Mouse (Mus musculus): ENCODE data around the gene Tspear. TPM values are rescaled to one million over a fixed set of nuclear protein-coding genes. Genes with fewer than 3 reads are reported as not detected.
"Not testable (repeated sequence)": the region's sequence is repeated elsewhere in the genome, so short reads cannot be mapped to it uniquely, and the experiment has no call there.

Gene Tspear
- total and polyA plus RNA-seq, 2 experiments, result 0.09 to 0.12 TPM

DNA sequence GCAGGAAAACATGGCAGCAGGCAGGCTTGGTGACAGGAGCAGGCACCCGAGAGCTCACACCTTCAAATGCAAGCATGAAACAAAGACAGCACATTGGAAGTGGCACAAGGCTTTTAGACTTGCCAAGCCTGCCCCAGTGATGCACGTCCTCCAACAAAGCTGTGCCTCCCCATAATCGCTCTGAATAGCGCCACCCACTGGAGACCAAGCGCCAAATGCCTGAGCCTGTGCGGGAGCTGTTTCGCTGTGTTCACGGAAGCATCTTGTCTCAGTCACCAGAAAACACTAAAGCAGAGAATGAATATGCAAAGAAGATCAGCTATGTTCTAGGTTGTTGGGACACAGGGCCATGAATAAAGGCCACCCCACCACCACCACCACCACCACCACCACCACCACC, 38.5 kb downstream of the Tspear start:
- no peaks in the 10 kb centered on the region for H3K4me1 ChIP-seq (ENCODE audit: control insufficient read depth, insufficient read depth, low read length)
- no peak for DNase-seq (ENCODE audit: extremely low read depth, low read depth, low spot score)
- no peak overlapping the region for H3K27ac ChIP-seq (replicated peaks; ENCODE audit: insufficient read depth, low read depth, low read length)
- no peak overlapping the region for H3K9ac ChIP-seq (ENCODE audit: low read depth, low read length)
- H3K4me3 ChIP-seq (ENCODE audit: insufficient read depth, low read depth, low read length), result no peak overlapping the region
- 77% methylated on average over 8 of the region's 8 CpGs for WGBS
- no peaks in the 10 kb centered on the region for H3K79me2 ChIP-seq (ENCODE audit: control insufficient read depth, insufficient read depth, low read length)
- no peaks in the 10 kb centered on the region for H3K36me3 ChIP-seq (ENCODE audit: control insufficient read depth, insufficient read depth, low read length)
- TF ChIP-seq CTCF (IDR thresholded peaks at IDR 0.05; ENCODE audit: low read depth, low read length) (peak; percentile 25; the same call in 1 of the 2 replicates), POLR2A (IDR thresholded peaks at IDR 0.05; ENCODE audit: extremely low read depth, insufficient read depth, low read length) (no peak)
- no peaks in the 10 kb centered on the region for H3K27me3 ChIP-seq (ENCODE audit: control insufficient read depth, insufficient read depth, low read length)

DNA sequence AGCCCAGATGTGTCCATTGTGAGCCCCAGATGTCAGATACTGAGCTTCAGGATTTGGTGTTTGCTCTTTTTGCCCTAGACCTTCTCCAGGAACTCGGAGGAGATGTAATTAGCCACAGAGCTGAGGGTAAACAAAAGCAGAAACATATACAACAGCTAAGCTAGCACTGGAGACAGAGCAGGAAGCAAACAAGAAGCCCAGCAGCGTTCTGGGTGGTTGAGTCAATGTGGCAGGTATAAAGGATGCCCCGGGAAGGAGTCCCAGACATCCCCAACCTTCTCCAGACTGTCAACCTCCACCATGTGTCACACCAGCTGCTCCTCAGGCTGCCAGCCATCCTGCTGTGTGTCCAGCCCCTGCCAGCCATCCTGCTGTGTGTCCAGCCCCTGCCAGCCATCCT, 39.8 kb downstream of the Tspear start, which contains the start of gene Gm10100:
Gene Gm10100 (plus strand): TSS at position 301 of the 400 bp plus-strand sequence.
- no peak for TF ChIP-seq POLR2A (IDR thresholded peaks at IDR 0.05; ENCODE audit: extremely low read depth, insufficient read depth, low read length)
- TF ChIP-seq CTCF (IDR thresholded peaks at IDR 0.05; ENCODE audit: low read depth, low read length), result no peak
- no peak within 1 kb of the TSS for H3K4me3 ChIP-seq (ENCODE audit: insufficient read depth, low read depth, low read length)
- no peak for DNase-seq (ENCODE audit: extremely low read depth, low read depth, low spot score)
- H3K9ac ChIP-seq (ENCODE audit: low read depth, low read length), result no peak within 1 kb of the TSS
- no peaks in the 10 kb centered on the region for H3K4me1 ChIP-seq (ENCODE audit: control insufficient read depth, insufficient read depth, low read length)
- H3K79me2 ChIP-seq (ENCODE audit: control insufficient read depth, insufficient read depth, low read length), result no peaks in the 10 kb centered on the region
- H3K27ac ChIP-seq (replicated peaks; ENCODE audit: insufficient read depth, low read depth, low read length), result no peak within 1 kb of the TSS
- 30% methylated on average over 3 of the region's 3 CpGs for WGBS
- no peaks in the 10 kb centered on the region for H3K36me3 ChIP-seq (ENCODE audit: control insufficient read depth, insufficient read depth, low read length)
- H3K27me3 ChIP-seq (ENCODE audit: control insufficient read depth, insufficient read depth, low read length), result no peaks in the 10 kb centered on the region

DNA sequence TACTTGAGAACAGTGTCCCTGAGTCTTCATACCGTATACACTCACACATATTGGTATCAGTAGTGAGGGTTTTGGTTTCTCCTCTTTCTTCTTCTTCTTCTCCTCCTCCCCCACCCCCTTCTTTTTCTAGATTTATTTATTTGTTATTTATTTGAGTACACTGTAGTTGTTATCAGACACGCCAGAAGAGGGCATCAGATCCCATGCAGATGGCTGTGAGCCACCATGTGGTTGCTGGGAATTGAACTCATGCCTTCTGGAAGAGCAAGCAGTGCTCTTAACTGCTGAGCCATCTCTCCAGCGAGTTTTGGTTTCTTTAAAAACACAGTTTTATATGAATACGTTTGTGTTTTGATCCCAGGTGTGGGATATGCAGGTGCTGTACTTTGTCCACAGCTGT, 41.9 kb downstream of the Tspear start:
- Histone ChIP-seq H3K4me1 (ENCODE audit: control insufficient read depth, insufficient read depth, low read length) (no peaks in the 10 kb centered on the region), H3K79me2 (ENCODE audit: control insufficient read depth, insufficient read depth, low read length) (no peaks in the 10 kb centered on the region), H3K9ac (ENCODE audit: low read depth, low read length) (no peak overlapping the region), H3K27ac (replicated peaks; ENCODE audit: insufficient read depth, low read depth, low read length) (no peak overlapping the region), H3K27me3 (ENCODE audit: control insufficient read depth, insufficient read depth, low read length) (no peaks in the 10 kb centered on the region), H3K36me3 (ENCODE audit: control insufficient read depth, insufficient read depth, low read length) (no peaks in the 10 kb centered on the region), H3K4me3 (ENCODE audit: insufficient read depth, low read depth, low read length) (no peak overlapping the region)
- DNase-seq (ENCODE audit: extremely low read depth, low read depth, low spot score), result no peak
- WGBS, result 63% methylated on average over 4 of the region's 4 CpGs
- TF ChIP-seq POLR2A (IDR thresholded peaks at IDR 0.05; ENCODE audit: extremely low read depth, insufficient read depth, low read length) (no peak), CTCF (IDR thresholded peaks at IDR 0.05; ENCODE audit: low read depth, low read length) (no peak)

DNA sequence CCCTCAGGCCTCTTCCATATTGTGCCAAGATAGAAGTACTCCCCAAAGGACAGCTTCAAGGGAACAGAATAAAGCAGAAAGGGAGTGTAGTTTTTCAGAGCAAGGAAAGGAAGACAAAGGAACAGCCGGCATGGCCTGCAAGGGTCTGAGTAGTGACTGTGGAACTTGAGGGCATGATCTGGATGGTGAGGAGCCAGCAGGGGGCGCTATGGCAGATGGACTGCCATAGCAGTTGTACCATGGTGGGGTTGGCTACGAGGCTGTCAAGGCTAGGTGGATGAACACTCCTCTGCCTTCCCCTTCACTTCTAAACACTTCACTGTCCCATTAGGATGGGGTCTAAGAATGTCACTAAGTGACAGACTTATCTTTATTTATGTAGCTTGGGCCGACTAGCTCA, 42.9 kb downstream of the Tspear start:
- TF ChIP-seq CTCF (IDR thresholded peaks at IDR 0.05; ENCODE audit: low read depth, low read length) (peak; percentile 67), POLR2A (IDR thresholded peaks at IDR 0.05; ENCODE audit: extremely low read depth, insufficient read depth, low read length) (no peak)
- Histone ChIP-seq H3K4me3 (ENCODE audit: insufficient read depth, low read depth, low read length) (no peak overlapping the region), H3K4me1 (ENCODE audit: control insufficient read depth, insufficient read depth, low read length) (no peaks in the 10 kb centered on the region), H3K27ac (replicated peaks; ENCODE audit: insufficient read depth, low read depth, low read length) (no peak overlapping the region), H3K27me3 (ENCODE audit: control insufficient read depth, insufficient read depth, low read length) (no peaks in the 10 kb centered on the region), H3K79me2 (ENCODE audit: control insufficient read depth, insufficient read depth, low read length) (no peaks in the 10 kb centered on the region), H3K36me3 (ENCODE audit: control insufficient read depth, insufficient read depth, low read length) (no peaks in the 10 kb centered on the region), H3K9ac (ENCODE audit: low read depth, low read length) (no peak overlapping the region)
- DNase-seq (ENCODE audit: extremely low read depth, low read depth, low spot score), result no peak
- WGBS, result 59% methylated on average over 4 of the region's 4 CpGs

DNA sequence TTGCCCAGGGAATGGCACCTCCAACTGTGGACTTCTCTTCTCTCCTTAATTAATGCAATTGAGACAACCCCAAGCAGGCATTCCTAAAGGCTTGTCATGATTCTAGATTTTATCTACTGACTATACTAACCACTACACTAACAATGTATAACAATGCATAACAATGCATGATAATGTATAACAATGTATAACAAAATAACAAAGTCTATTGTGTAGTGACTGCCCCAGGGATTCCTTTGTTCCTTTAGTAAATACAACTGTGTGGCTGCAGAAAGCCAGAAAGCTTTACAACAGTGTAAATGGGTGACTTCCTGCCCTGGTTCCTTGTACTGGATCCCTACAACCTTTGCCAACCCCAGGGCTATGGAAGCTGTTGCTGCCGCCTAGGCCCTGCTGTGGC, 49.6 kb downstream of the Tspear start:
- H3K4me3 ChIP-seq (ENCODE audit: insufficient read depth, low read depth, low read length), result no peak overlapping the region
- TF ChIP-seq CTCF (IDR thresholded peaks at IDR 0.05; ENCODE audit: low read depth, low read length) (no peak), POLR2A (IDR thresholded peaks at IDR 0.05; ENCODE audit: extremely low read depth, insufficient read depth, low read length) (no peak)
- H3K9ac ChIP-seq (ENCODE audit: low read depth, low read length), result no peak overlapping the region
- no peaks in the 10 kb centered on the region for H3K4me1 ChIP-seq (ENCODE audit: control insufficient read depth, insufficient read depth, low read length)
- DNase-seq (ENCODE audit: extremely low read depth, low read depth, low spot score), result no peak
- no peaks in the 10 kb centered on the region for H3K27me3 ChIP-seq (ENCODE audit: control insufficient read depth, insufficient read depth, low read length)
- H3K27ac ChIP-seq (replicated peaks; ENCODE audit: insufficient read depth, low read depth, low read length), result no peak overlapping the region
- H3K36me3 ChIP-seq (ENCODE audit: control insufficient read depth, insufficient read depth, low read length), result no peaks in the 10 kb centered on the region
- no peaks in the 10 kb centered on the region for H3K79me2 ChIP-seq (ENCODE audit: control insufficient read depth, insufficient read depth, low read length)
- 100% methylated on average over 1 of the region's 1 CpGs for WGBS

DNA sequence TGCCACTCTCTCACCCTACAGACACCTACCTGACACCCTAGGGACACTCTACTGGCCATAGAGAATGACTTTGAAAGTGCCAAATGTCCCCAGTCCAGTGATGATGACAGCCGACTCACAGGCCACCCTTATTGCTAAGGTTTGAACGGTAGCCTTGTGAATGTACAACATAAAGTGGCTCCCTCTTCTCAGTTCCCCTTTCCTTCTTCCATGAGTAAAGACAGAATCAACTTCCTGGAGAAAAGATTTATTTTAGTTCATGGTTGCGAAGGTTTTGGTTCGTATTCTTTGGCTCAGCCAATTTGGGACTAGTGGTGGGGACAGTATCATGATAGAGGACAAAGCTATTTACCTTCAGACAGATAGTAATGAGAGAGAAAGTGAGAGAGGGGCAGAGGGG, 52.6 kb downstream of the Tspear start:
- no peaks in the 10 kb centered on the region for H3K79me2 ChIP-seq (ENCODE audit: control insufficient read depth, insufficient read depth, low read length)
- no peak for TF ChIP-seq POLR2A (IDR thresholded peaks at IDR 0.05; ENCODE audit: extremely low read depth, insufficient read depth, low read length)
- TF ChIP-seq CTCF (IDR thresholded peaks at IDR 0.05; ENCODE audit: low read depth, low read length), result no peak
- H3K4me1 ChIP-seq (ENCODE audit: control insufficient read depth, insufficient read depth, low read length), result no peaks in the 10 kb centered on the region
- no peak overlapping the region for H3K4me3 ChIP-seq (ENCODE audit: insufficient read depth, low read depth, low read length)
- WGBS, result 75% methylated on average over 4 of the region's 4 CpGs
- no peak for DNase-seq (ENCODE audit: extremely low read depth, low read depth, low spot score)
- no peaks in the 10 kb centered on the region for H3K27me3 ChIP-seq (ENCODE audit: control insufficient read depth, insufficient read depth, low read length)
- H3K27ac ChIP-seq (replicated peaks; ENCODE audit: insufficient read depth, low read depth, low read length), result no peak overlapping the region
- H3K36me3 ChIP-seq (ENCODE audit: control insufficient read depth, insufficient read depth, low read length), result no peaks in the 10 kb centered on the region
- no peak overlapping the region for H3K9ac ChIP-seq (ENCODE audit: low read depth, low read length)

DNA sequence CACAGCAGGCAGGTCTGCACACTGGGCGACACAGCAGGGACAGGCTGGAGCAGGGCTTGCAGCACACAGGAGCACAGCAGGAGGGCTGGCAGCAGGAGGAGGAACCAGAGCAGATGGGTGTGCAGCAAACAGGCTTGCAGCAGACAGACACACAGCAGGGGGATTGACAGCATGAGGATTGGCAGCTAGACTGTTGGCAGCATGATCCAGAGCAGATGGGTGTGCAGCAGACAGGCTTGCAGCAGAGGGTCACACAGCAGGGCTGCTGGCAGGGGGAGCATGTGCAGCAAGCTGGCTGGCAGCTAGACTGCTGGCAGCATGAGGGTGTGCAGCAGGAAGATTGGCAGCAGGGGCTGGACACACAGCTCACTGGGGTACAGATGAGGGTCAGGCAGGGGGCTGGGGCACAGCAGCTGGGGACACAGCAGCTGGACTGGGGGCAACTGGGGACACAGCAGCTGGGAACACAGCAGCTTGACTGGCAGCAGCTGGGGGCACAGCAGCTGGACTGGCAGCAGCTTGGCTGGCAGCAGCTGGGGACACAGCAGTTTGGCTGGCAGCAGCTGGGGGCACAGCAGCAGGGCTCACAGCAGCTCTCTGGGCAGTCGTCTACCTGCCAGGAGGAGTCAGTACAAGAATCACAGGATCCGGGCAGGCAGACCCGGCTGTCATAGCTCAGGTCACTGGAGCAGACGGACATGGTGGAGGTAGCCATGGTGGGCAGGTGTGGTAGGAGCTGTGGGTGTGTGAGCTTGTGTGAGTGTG, 55.7 kb downstream of the Tspear start, which contains the start of gene Gm18596:
Gene Gm18596 (minus strand): TSS at position 715 of the 765 bp plus-strand sequence.
- not testable (repeated sequence) for DNase-seq (ENCODE audit: extremely low read depth, low read depth, low spot score)
- 67% methylated on average over 5 of the region's 5 CpGs for WGBS

DNA sequence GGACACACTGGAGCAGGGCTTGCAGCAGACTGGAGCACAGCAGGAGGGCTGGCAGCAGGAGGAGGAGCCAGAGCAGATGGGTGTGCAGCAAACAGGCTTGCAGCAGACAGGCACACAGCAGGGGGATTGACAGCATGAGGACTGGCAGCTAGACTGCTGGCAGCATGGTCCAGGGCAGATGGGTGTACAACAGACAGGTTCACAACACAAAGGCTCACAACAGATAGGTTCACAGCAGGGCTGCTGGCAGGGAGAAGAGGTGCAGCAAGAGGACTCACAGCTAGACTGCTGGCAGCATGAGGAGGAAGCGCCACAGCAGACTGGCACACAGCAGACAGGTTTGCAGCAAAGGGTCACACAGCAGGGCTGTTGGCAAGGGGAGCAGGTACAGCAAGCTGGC, 64.3 kb downstream of the Tspear start:
- not testable (repeated sequence) for H3K9ac ChIP-seq (ENCODE audit: low read depth, low read length); H3K27ac ChIP-seq (replicated peaks; ENCODE audit: insufficient read depth, low read depth, low read length); H3K27me3 ChIP-seq (ENCODE audit: control insufficient read depth, insufficient read depth, low read length); H3K36me3 ChIP-seq (ENCODE audit: control insufficient read depth, insufficient read depth, low read length); H3K79me2 ChIP-seq (ENCODE audit: control insufficient read depth, insufficient read depth, low read length); H3K4me3 ChIP-seq (ENCODE audit: insufficient read depth, low read depth, low read length); H3K4me1 ChIP-seq (ENCODE audit: control insufficient read depth, insufficient read depth, low read length)
- 58% methylated on average over 1 of the region's 1 CpGs for WGBS
- DNase-seq (ENCODE audit: extremely low read depth, low read depth, low spot score), result peak; percentile 5

More for the DNA sequence above, 55.7 kb downstream of the Tspear start, which contains the start of gene Gm18596:
- H3K9ac ChIP-seq (ENCODE audit: low read depth, low read length); H3K27me3 ChIP-seq (ENCODE audit: control insufficient read depth, insufficient read depth, low read length); H3K4me3 ChIP-seq (ENCODE audit: insufficient read depth, low read depth, low read length); H3K4me1 ChIP-seq (ENCODE audit: control insufficient read depth, insufficient read depth, low read length); H3K79me2 ChIP-seq (ENCODE audit: control insufficient read depth, insufficient read depth, low read length); H3K36me3 ChIP-seq (ENCODE audit: control insufficient read depth, insufficient read depth, low read length); H3K27ac ChIP-seq (replicated peaks; ENCODE audit: insufficient read depth, low read depth, low read length): not testable (repeated sequence)
